In genomic region chr7:65282886-65283285, GRCm38 (mm10) we compare ENCODE assay signal across 10 mouse cellular contexts.
"Had no signal": no experiment of that assay in that cellular context is flagged by ENCODE, and none has a peak within 500 bp of the region (broad histone marks: within the 10 kb centered on the region; RNA-seq: fewer than 3 reads in every experiment).

No protein-coding gene starts in this region.

- H3K27me3 ChIP-seq: limb, embryonic 13.5 days; liver, embryonic 15.5 days; midbrain, embryonic 12.5 days; stomach, embryonic 15.5 days had no signal

- H3K36me3 ChIP-seq: limb, embryonic 13.5 days; liver, embryonic 15.5 days; midbrain, embryonic 12.5 days; stomach, embryonic 15.5 days had no signal

- H3K4me1 ChIP-seq: limb, embryonic 13.5 days; liver, embryonic 15.5 days; stomach, embryonic 15.5 days had no signal

- H3K4me3 ChIP-seq: limb, embryonic 13.5 days; liver, embryonic 15.5 days; midbrain, embryonic 12.5 days; stomach, embryonic 15.5 days had no signal

- DNase-seq: kidney, postnatal 14 days; left cerebral cortex, postnatal 4 days; lung, postnatal 10 days; right cerebral cortex, postnatal 14 days; thymus, postnatal 4 days had no signal

- H3K27ac ChIP-seq: limb, embryonic 13.5 days; liver, embryonic 15.5 days; stomach, embryonic 15.5 days had no signal

- H3K9ac ChIP-seq: limb, embryonic 13.5 days; liver, embryonic 15.5 days; lung, embryonic 14.5 days; midbrain, embryonic 12.5 days; stomach, embryonic 15.5 days had no signal

- H3K9me3 ChIP-seq: limb, embryonic 13.5 days; liver, embryonic 15.5 days; midbrain, embryonic 12.5 days; stomach, embryonic 15.5 days had no signal

- H3K4me2 ChIP-seq: limb, embryonic 13.5 days; liver, embryonic 15.5 days; lung, embryonic 14.5 days; midbrain, embryonic 12.5 days; stomach, embryonic 15.5 days had no signal
